Mouse (Mus musculus) CD4-positive helper T cell, adult 2 months (primary cell): ENCODE results near the gene Pappa.

Experiments used
- DNase-seq: peaks from one replicate; pipeline ENCODE4 v3.0.0-alpha.2; 2012; ENCODE audit warnings: low read depth, missing footprints, low spot score

The Pappa gene

GRCm38 (mm10) chr4:65328486-65329308 lies 204.7 kb downstream of the Pappa start:
- DNase-seq, result no peak

DNA sequence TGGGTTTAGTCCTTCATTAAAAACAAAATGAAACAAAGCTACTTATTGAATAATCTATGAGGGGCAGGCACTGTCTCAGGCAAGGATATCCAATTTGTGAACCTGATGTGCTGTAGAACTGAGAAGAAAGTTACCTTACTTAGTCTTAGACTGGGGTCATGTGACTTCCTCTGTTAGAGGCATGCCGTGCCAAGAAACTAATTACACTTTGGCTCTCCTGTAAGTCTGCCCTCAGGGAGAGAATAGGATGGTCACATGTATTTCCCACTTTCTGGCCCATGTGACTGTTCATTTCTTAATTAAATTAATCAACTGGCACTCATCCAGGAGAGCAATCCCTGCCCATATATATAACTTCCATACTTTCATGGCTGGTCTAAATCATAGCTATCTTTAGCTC lies 209.7 kb downstream of the Pappa start:
- no peak for DNase-seq

DNA sequence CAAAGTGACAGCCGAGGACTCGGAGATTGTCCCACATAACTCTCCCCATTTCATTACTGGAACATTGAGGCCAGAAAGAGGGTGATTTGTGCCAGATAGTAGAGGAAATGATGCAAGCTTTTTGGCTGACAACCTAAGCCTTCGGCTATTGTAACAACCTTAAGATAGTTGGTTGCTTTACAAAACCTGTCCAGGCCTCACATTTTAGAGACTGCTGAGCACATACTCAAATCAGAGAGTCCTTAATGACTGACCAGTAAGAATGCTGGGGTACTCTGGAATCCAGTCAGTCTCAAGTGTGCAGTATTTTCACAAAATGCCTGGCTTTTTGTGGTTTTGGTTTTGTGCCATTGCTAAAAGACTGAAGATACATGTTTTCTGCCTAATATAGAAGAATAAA lies 217.8 kb downstream of the Pappa start:
- no peak for DNase-seq

- no peak for DNase-seq
These were observed 226.5 kb downstream of the Pappa start for GRCm38 (mm10) chr4:65350521-65350920.

DNA sequence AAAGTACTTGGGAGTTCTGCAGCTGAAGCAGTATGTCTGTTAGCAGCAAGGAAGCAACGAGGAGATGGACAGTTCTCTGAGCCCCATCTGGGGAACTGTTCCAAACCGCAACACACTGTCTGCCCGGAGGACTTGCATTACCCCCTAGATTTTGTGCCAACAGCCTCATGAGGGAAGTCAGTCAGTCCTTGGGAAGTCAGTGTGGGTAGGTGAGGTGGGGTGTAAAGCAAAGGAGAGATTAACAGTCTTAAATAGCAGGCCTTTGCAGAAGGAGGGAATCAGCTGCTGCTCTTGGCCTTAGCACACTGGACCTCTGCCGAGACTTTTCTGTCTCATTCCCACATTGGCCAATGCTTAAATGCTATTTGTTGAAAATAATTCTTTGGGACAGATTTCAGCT lies 230.6 kb downstream of the Pappa start:
- DNase-seq, result no peak

DNA sequence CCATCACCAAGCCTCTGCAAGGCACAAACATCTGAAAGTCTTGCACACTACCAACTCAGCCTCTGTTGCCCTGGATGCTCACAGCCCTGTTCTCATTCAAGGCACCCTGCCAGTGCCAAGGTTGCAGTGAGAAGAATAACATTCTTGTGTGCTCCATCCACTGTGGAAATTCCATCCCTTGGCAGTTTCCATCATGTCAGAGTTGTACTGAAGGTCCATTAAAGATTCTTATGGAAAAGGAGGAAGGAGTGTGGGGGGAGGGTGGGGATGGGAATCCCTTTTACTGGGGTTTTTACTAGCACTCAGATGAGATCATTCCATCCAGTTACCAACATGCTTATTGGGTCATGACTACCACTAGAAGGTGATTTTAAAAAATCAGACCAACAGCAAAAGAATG lies 243.2 kb downstream of the Pappa start:
- DNase-seq, result no peak

DNA sequence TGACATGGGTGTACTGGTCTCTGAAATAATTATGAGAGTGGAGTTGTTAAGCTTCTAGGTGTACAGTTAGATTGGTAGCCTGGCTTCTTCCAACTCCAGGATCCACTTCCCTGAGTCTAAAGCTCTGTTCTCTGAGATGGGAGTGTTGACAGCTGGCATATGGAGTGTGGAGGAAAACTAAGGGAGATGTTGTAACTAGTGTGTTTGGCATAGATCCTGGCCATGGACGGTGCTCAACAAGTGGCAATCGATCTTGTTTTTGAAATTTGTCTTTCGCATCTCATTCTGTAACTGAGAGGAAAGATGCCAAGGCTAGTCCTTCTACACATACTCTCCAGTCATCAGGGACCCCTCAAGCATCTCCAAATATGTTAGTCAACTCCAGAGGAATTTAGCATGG lies 248.8 kb downstream of the Pappa start:
- no peak for DNase-seq

DNA sequence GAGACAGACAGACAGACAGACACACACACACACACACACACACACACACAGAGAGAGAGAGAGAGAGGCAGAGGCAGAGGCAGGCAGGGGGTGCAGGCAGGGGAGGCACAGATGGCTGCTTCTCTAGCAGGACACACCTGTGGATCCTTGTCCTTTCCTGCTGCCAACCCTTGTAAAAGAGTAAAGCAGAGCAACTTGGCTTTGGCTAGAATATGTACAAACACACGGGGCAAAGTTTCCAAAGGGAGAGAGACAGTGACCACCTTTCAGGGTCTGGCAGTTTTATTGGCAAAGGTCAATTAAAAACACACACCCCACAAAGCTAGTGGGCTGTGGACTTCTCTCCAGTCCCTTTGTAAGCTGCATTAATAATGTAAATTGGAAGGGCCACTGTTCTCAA lies 249.9 kb downstream of the Pappa start:
- DNase-seq, result no peak

GRCm38 (mm10) chr4:65376571-65376970 lies 252.6 kb downstream of the Pappa start:
- DNase-seq, result no peak

GRCm38 (mm10) chr4:65379461-65379860 lies 255.5 kb downstream of the Pappa start:
- DNase-seq, result no peak

GRCm38 (mm10) chr4:65383070-65383469 lies 259.1 kb downstream of the Pappa start:
- no peak for DNase-seq

- DNase-seq, result no peak
These were observed 267.0 kb downstream of the Pappa start for GRCm38 (mm10) chr4:65391001-65391400.

- no peak for DNase-seq
These were observed 272.8 kb downstream of the Pappa start for GRCm38 (mm10) chr4:65396806-65397205.

GRCm38 (mm10) chr4:65399457-65399856 lies 275.5 kb downstream of the Pappa start:
- no peak for DNase-seq

GRCm38 (mm10) chr4:65402286-65402685 lies 278.3 kb downstream of the Pappa start:
- no peak for DNase-seq

DNA sequence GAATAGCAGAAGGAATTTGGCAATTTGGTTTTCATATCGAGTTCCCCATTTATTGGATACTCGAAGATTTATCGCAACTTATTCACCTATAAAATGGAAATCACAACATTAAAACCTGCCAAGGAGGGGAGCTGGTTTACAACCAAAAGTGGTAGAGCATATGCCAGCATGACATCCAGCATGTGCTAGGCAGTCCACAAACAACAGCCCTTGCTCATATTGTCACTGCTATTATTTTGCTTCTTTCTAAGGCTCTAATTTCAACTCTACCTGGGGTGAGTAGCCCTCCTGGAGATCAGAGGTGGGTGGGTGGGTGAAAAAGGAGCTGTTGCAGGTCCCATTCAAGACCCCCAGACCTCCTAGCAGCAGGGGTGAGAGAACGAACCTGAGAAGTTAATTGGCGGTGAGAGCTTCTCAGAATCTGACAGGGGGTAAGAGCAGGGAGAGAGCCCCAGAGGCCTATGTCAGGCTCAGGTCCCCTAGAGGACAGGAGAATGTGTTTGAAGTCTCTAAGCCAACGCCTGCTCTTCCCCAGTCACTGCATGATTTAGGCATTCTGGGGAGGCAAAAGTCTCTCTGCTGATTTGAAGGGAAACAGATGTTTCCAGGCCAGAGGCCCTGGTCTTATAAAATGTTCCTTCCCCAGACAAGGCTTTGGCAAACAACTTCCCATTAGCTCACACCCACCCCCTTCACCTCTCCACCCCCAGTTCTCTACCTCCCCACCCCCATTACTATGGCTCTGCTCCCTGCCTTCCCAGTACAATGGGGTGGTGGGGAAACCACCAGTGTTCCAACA lies 279.1 kb downstream of the Pappa start:
- no peak for DNase-seq
